Mouse (Mus musculus): ENCODE measurements at regions not wholly inside any gene's neighbourhood (a gene's known extent, or its start where the extent isn't known, plus 50 kb on each side); places are given as distances from the start of the nearest gene placed in this dataset.
A peak's percentile ranks its signal among the peaks of the same experiment; 100 is the strongest.
"Not testable (repeated sequence)": the region's sequence is repeated elsewhere in the genome, so short reads cannot be mapped to it uniquely, and the experiment has no call there.

GRCm38 (mm10) chr5:64694606-64695005, 108.6 kb upstream of the Klf3 start:
- DNase-seq (ENCODE audit: low spot score in 2 of 2), result no peak

DNA sequence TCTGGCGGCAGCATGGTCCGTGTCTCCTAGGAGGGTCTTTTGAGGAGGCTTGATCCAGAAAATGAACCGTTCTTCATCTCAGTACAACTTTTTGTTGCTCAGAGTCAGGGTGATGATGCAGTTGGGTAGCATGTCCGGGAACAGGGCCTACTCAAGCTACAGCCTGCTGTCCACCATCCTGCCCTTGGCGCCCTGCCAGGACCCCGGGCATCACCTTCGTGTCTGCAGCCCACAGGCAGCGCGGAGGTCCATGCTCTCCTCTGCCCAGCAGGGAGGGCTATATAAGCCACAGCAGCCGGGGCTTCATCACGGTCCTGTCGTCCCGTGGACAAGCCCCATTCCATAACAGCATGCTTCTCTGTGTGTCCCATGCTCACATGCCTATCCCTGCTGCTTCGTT, 107.1 kb upstream of the Klf3 start:
- no peak for DNase-seq (ENCODE audit: low spot score in 2 of 2)

- no peak for DNase-seq (ENCODE audit: low spot score in 2 of 2)
Measured at GRCm38 (mm10) chr5:64697466-64697865, 105.7 kb upstream of the Klf3 start.

DNA sequence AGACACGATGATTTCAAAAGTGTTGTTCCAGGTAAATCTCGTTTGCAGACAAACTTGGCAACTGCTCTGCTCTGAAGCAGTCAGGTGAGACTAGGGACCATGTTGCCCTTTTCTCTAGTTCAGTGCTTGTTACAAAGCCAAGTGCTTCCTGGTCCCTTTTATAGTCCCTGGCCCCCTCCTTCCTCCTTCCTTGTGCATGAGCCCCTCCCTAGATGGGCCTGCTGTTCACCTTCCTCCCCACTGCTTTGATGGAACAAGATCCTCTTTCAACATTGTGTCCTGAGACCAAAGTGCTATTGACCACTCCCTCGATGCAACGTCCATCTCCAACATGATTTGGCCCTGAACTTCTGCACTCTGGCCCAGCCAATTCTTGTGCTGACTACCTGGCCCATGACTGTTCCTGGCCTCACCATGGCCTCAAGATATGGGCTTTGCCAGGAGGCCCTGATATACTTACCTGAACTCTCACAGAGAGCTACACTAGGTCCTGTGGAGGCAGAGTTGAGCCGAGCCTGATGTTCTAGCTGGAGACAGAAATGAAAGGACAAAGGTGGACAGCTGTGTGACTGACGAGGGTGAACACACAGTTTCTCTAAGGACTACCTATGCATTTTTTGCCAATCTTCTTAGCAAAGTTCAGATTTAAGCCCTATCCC, 104.6 kb upstream of the Klf3 start:
- DNase-seq (ENCODE audit: low spot score in 2 of 2), result no peak

GRCm38 (mm10) chr5:64700030-64700429, 103.2 kb upstream of the Klf3 start:
- no peak for DNase-seq (ENCODE audit: low spot score in 2 of 2)

- DNase-seq (ENCODE audit: low spot score in 2 of 2), result no peak
Measured at GRCm38 (mm10) chr5:64701219-64701779, 101.9 kb upstream of the Klf3 start.

DNA sequence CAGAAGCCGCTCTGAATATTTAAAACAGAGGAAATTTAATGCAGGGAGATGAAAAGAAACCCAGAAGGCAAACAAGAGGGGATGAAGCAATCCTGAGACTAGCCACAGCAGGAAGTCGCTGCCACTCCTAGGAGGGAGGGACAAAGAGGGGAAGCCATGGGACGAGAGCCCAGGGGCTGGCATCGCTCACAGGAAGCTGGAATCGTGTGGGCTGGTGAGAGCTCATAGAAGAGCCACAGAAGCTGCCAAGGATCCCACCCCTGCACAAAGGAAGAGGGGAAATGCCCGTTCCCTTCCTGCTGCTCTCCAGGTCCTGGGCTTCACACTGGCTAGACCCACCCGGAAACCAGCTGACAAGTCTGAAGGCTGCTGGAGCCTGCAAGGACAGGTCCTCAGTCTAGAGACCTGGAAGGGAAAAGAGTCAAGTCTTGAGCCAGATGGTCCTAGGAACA, 101.4 kb upstream of the Klf3 start:
- no peak for DNase-seq (ENCODE audit: low spot score in 2 of 2)

- not testable (repeated sequence) for DNase-seq (ENCODE audit: low spot score in 2 of 2)
Measured at GRCm38 (mm10) chr5:64702404-64702803, 100.8 kb upstream of the Klf3 start.

DNA sequence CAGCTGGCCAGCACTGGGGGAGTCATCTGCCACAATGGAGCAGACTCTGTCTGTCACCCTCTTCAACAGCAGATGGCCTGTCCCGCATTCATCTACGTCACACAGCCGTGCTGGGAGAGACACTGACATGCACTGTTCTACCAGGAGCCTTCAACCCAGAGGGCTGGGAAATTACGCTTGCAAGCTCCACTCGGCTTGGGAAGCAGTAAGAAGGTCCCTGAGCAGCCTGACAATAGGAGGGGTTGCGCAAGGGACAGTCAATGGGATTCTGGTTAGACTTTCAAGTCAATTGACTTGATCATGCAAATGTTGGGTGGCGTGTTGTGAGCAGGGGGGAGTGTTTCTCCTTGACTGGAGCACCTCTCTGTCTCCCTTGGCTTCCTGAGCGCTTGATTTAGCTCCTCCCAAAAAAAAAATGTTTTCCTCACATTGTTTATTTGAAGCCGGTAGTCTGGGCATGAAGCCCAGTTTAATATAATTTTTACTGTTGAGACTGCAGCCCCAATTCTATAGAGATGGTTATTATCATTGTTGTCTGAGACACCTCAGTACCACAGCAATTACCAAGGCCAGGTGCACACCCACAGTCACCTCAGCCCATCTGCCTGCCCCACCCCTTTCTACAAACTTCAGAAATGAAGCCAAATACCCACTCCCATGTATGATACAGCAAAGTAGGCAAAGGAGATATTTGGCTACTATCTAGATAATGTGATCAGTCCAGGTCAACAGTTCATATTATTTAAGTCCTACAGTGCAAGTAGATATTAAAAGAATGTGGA, 99.9 kb upstream of the Klf3 start:
- DNase-seq (ENCODE audit: low spot score in 2 of 2), result no peak

GRCm38 (mm10) chr5:64704144-64704543, 99.0 kb upstream of the Klf3 start:
- DNase-seq (ENCODE audit: low spot score in 2 of 2), result no peak

DNA sequence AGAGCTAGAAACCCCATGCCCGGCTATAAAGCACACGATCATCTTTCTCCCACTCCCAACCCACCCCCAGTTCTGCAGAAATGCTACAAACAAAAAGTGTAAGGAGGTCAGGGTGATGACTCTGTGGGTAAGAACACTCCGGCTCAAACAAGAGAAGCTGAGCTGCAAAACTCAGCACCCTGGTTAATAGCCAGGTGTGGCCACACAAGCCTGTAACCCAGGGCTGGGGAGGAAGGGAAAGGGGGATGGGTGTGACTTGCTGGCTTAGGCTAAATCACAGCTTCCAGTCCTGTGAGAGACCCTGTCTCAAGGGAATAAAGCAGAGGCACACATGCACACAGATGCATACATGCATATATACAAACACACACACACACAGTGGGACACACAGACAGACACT, 96.6 kb upstream of the Klf3 start:
- no peak for DNase-seq (ENCODE audit: low spot score in 2 of 2)

DNA sequence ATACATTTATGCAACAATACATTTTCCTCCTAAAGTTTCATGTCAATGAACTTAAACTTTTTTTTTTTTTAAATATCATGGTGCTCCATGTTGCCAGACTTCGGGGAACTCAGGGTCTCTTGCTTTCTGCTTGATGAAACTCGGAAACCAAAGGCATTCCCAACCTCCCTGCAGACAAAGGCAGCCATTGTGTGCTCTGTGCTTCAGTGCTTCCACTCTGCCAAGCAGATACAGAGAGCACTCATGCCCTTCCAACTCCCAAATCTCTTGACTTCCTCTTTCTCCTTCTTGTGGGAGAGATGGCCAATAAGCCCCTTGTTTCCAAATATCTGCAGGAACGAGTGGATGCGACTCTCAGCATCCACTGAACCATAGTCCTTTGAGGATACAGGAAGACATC, 94.0 kb upstream of the Klf3 start:
- no peak for DNase-seq (ENCODE audit: low spot score in 2 of 2)

GRCm38 (mm10) chr5:64710236-64710635, 93.0 kb upstream of the Klf3 start:
- DNase-seq (ENCODE audit: low spot score in 2 of 2), result no peak

DNA sequence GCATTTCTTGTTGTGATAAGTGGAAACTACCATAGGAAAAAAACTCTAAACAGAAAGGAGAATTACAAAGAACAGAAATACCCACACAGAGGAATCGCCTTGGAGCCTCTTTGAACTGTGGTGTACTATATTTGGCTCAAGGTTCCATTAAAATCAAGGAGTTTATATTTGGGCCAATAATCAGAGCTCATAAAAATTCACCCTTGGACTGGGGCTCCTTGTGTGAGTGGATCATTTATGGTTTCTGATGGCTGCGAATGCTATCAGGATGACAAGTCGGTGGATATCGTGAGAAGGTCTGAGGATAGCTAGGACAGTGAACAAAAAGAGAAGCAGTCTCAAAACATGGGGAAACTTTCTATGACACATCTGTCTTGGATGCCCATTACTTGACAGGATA, 92.2 kb upstream of the Klf3 start:
- no peak for DNase-seq (ENCODE audit: low spot score in 2 of 2)

DNA sequence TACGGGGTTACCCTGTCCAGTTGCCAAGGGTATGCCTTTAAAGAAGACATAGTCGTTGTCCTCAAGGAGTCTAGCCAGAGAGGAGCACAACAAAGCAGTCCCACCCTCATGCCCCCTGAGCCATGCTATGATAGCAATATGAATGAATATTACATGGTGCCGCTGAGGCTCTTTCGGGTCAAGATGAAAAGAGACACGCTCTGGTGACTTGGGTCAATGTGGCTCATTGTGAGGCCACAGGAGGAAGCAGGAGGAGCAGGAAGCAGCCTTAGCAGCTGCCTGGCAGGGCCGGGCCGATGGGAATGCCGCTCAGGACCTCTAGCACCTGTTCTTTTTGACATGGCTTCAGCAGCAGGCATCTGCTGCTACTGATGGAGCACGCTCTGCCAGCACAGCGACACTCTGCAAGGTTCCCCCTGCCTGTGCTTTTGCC, 89.0 kb upstream of the Klf3 start:
- DNase-seq (ENCODE audit: low spot score in 2 of 2), result no peak

DNA sequence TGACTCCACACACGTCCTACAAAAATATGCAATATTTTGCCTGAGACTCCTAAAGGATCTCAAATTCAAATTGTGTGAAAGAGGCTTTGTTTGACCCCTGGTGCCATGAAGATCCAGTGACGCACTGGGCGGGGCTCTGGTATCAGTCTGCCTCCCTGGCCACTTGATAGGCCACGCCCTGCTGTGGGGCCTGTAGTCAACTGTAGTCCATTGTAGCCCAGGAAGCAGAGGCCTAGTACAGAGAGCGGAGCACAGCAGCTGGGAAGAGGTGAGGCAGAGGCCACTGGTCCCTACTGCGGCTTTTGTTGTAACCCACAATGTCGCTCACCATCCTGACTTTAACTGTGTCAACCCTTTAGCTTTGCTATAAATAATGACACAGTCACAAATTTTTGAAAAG, 88.5 kb upstream of the Klf3 start:
- DNase-seq (ENCODE audit: low spot score in 2 of 2), result peak; percentile 54 to 56

GRCm38 (mm10) chr5:64716551-64716950, 86.6 kb upstream of the Klf3 start:
- DNase-seq (ENCODE audit: low spot score in 2 of 2), result no peak

DNA sequence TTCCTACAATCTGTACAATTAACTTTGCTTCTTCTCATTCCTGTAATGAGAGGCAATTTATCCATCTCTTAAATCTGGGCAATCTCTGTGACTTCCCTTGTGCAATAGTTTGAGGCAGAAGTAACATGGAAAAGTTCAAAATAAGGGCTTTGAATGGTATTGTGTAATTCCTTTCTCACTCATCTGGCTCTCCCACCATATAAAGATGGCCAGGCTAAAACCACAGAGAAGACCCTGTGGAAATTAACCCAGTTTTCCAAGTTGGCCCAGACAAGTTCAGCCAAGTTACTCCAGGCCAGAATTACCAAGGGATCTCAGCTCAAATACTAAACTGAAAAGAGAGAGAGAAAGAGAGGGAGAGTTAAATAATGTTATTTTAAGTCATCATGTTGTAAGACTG, 81.0 kb upstream of the Klf3 start:
- DNase-seq (ENCODE audit: low spot score in 2 of 2), result no peak

DNA sequence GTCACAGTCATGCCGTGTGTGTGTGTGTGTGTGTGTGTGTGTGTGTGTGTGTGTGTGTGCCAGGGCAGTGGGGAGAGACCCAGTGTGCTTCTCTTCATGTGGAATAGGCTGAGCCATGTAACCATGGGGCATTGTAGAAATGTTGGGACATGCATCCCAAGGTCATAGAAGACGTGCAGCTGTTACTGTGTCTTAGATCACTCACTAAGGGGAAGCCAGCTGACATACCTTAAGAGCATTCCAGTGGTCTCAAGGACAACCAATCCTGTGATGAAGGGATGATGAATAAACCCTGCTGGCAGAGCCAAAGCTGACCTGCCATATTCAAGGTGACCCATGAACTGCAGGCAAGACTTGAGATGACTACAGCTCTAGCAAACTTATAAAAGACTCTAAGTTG, 75.3 kb upstream of the Klf3 start:
- DNase-seq (ENCODE audit: low spot score in 2 of 2), result no peak

GRCm38 (mm10) chr5:64732356-64732755, 70.8 kb upstream of the Klf3 start:
- no peak for DNase-seq (ENCODE audit: low spot score in 2 of 2)

GRCm38 (mm10) chr5:64736985-64737384, 66.2 kb upstream of the Klf3 start:
- DNase-seq (ENCODE audit: low spot score in 2 of 2), result no peak

DNA sequence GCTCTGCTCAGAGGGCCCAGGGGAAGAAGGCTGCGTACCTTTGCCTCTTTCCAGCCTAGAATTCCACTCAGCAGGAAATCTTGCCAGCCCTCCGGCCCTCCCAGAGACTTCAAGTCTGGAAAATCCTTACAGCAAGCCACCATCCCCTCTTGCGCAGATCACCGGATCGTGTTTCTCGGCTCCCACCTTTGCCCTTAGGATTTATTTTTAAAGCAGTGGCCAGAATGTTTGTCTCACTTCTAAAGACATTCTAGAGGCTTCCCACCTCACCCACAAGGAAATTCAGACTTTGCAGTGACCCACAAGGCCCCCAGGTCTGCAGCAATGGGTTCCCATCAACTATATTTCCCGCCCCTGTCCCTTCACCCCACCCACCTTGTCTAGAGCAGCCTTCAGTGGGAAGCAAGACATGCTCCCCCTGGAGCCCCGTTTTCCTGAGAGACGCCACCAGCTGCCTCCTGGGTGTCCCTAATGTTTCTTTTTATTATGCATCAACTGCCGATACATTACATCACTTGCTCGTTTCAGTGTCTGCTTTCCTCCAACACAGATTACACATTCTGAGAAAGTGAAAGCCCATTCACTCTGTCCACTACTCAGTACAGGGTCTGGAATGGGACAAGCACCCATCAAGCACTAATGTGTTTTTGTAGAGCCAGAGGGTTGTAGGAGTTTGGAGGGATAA, 65.0 kb upstream of the Klf3 start:
- DNase-seq (ENCODE audit: low spot score in 2 of 2), result no peak

All from spleen, postnatal 14 days (tissue).